Mouse (Mus musculus) stomach, postnatal 0 days (tissue): Measurements from ENCODE around the gene Notch4.

Source experiments
- CTCF ChIP-seq: IDR thresholded peaks from 2 replicates; pipeline ENCODE4 v1.5.1; 2016; ENCODE audit warnings: antibody characterized with exemption, low read depth, mild to moderate bottlenecking, moderate library complexity
- EP300 ChIP-seq: optimal IDR thresholded peaks from 2 replicates; pipeline ENCODE3; 2016; ENCODE audit warnings: antibody characterized with exemption

GRCm38 (mm10) chr17:34559116-34559515 lies 5.0 kb upstream of the Notch4 start:
- no peak for TF ChIP-seq CTCF
- TF ChIP-seq EP300, result no peak
